Mouse (Mus musculus) liver, embryonic 14.5 days (tissue): ENCODE data around the gene Tbcd.

Experiments
- CTCF ChIP-seq: IDR thresholded peaks from 2 replicates; pipeline ENCODE4 v1.5.1; 2016; ENCODE audit warnings: antibody characterized with exemption, low read depth, control low read depth
- EP300 ChIP-seq: IDR thresholded peaks from 2 replicates; pipeline ENCODE4 v1.6.1; 2016; ENCODE audit warnings: antibody characterized with exemption, low read depth

DNA sequence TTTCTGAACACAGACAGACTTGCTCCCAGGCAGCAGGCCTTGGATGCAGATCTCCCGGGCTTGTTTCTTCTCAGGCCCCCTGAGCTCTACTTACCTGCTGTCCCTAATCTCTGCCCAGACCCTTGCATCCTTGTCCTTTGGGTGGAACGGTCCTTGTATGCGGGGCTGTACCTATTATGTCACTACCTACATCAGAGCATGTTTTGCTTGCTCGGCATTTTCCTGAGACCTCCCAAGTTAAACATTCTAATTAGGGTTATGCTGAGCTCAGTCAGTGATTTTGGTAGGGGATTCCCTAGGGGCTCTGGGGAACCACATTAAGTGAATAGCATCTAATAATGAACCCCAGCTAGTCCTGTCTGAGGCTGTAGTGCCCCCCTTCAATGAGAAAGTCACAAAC is 173.3 kb downstream of the Tbcd start:
- TF ChIP-seq CTCF (no peak), EP300 (no peak)
